Mouse (Mus musculus) liver, embryonic 13.5 days (tissue): ENCODE results near the gene Kpnb1. TPM values are rescaled to one million over a fixed set of nuclear protein-coding genes. Genes with fewer than 3 reads are reported as not detected.

ENCODE experiments used
- ATAC-seq: fragments of 200-750 bp; cut with Nextera tagmentation; 2 replicates; pipeline ENCODE4 v1.8.0; 2017; ENCODE audit warnings: low read depth, mild to moderate bottlenecking, moderate number of reproducible peaks, moderate library complexity
- DNase-seq: peaks from one replicate; pipeline ENCODE4 v3.0.0; 2022
- H3K27ac ChIP-seq: fragments of 300-500 bp; sonication (generic); 2 replicates; pipeline ENCODE4 v1.5.1; 2015; ENCODE audit warnings: moderate library complexity, mild to moderate bottlenecking, inconsistent platforms
- H3K27me3 ChIP-seq: fragments of 300-500 bp; sonication (generic); 2 replicates; pipeline ENCODE4 v1.6.1; 2015; ENCODE audit warnings: mild to moderate bottlenecking, inconsistent platforms
- H3K36me3 ChIP-seq: fragments of 300-500 bp; sonication (generic); 2 replicates; pipeline ENCODE4 v1.6.1; 2015; ENCODE audit warnings: mild to moderate bottlenecking, inconsistent platforms
- H3K4me1 ChIP-seq: fragments of 300-500 bp; sonication (generic); replicated peaks from 2 replicates; pipeline ENCODE4 v1.6.1; 2015; ENCODE audit warnings: inconsistent platforms
- H3K4me2 ChIP-seq: fragments of 300-500 bp; sonication (generic); 2 replicates; pipeline ENCODE4 v1.6.1; 2015; ENCODE audit warnings: inconsistent platforms, mild to moderate bottlenecking, moderate library complexity
- H3K4me3 ChIP-seq: fragments of 300-500 bp; sonication (generic); replicated peaks from 2 replicates; pipeline ENCODE4 v1.5.1; 2015; ENCODE audit warnings: mild to moderate bottlenecking, inconsistent platforms
- H3K9ac ChIP-seq: fragments of 300-500 bp; sonication (generic); 2 replicates; pipeline ENCODE4 v1.6.1; 2015; ENCODE audit warnings: mild to moderate bottlenecking, inconsistent platforms
- H3K9me3 ChIP-seq: fragments of 300-500 bp; sonication (generic); replicated peaks from 2 replicates; pipeline ENCODE4 v1.6.1; 2016; ENCODE audit warnings: inconsistent platforms
- WGBS: fragments of 180-500 bp; shearing (Covaris S2); methylation state at CpG from one replicate; pipeline ENCODE4 v1.1.7; 2015; ENCODE audit not compliant: insufficient replicate concordance; 5-methylcytosine and 5-hydroxymethylcytosine counted together
- polyA plus RNA-seq: library from polyadenylated mRNA; unstranded; fragments of >200 nt; fragmentation: Nextera tagmentation; extraction: Ambion mirVana; gene quantifications from 2 replicates; pipeline ENCODE4 v1.2.1, GENCODE M21; 2015

Gene Kpnb1
- polyA plus RNA-seq, 1 experiment from 2014 or later = 29.2 TPM

DNA sequence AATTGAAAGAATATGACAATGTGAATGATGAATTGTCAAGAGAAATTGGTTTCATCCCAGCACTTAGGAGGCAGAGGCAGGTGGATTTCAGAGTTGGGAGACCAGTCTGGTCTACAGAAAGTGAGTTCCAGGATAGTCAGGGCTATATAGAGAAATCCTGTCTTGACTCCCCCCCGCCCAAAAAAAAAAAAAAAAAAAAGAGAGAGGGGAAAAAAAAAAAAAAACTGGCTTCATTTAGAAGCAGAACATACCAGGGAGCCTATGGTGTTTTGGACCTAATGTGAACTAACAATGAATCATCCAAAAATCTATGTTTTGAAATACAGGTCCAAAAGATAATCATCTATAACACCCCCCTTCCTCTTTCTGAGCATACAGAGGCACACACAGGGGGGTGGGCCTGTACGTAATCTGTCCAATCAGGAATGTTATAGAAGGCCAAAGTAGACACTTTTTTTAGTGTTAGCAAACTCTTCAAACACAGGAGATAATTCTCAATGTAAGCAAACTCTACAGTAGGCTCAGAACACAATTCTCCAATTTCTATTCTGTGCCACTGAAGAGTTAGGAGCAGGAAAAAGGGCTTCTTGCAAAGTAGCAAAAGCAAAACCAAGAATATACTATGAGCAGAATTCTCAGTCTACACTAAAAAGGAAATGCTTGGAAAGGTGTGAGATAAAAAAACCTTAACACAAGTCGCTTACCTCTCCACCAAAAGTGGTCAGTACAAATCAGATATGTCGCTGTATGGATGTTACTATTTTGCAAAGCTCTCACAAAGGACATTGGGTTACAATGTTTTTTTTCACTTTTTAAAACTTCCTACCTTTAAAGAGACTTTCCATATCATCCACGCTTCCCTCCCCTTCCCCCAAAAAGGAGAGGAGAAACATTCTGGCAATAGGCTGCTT, 1.7 kb downstream of the Kpnb1 start:
- WGBS = 28% methylated on average over 5 of the region's 5 CpGs
- Histone ChIP-seq H3K4me2 (peak overlapping the region; percentile 94), H3K9ac (peak overlapping the region; percentile 84), H3K36me3 (peaks cover 64% of the 10 kb centered on the region), H3K27me3 (no peaks in the 10 kb centered on the region), H3K4me1 (peaks cover 76% of the 10 kb centered on the region), H3K4me3 (peak overlapping the region; percentile 94), H3K27ac (peak overlapping the region; percentile 81; the same call in 1 of the 2 replicates), H3K9me3 (no peaks in the 10 kb centered on the region)
- ATAC-seq (no peak), DNase-seq (no peak)

DNA sequence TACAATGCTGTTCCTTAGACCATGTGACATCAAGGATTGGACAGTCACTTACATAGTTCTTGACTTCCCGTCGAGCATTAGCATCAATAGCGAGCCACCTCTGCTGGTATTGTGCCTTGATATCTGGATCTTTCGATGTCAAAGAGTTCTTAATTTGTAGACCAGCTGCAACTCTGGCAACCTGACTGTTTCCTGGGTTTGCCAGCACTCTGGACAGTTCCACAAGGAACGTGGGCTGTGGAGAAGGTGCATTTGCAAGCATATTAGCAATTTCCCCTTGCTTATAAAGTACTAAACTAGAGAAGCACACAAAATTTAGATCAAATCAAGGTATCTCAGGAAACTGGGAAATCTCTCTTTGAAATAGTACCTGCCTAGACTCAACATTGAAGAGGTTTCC, 2.8 kb downstream of the Kpnb1 start:
- Histone ChIP-seq H3K27me3 (no peaks in the 10 kb centered on the region), H3K4me2 (peak overlapping the region; percentile 94), H3K4me1 (peaks cover 80% of the 10 kb centered on the region), H3K36me3 (peaks cover 70% of the 10 kb centered on the region), H3K9ac (no peak overlapping the region; the same call in 1 of the 2 replicates), H3K9me3 (no peaks in the 10 kb centered on the region), H3K27ac (no peak overlapping the region), H3K4me3 (peak overlapping the region; percentile 94; the same call in 1 of the 2 replicates)
- no peak for ATAC-seq
- 73% methylated on average over 5 of the region's 5 CpGs for WGBS
- DNase-seq = no peak

DNA sequence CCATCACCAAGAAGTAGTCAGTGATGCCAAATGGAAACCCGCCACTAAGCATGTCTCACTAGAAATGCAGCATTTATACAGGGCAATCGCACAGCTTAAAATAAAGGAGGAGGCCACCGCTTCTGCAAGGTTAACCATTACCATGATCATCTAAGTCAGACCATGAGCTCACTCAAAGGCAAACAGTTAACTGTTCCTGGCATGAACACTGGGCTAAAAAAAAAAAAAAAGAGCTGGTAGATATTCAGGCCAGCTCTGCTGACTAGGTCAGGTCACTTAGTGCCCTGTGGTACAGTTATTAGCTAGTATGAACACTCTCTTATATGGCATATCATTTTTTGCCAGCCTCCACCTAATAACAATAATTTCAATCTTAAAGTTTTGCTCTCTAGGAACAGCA, 5.2 kb downstream of the Kpnb1 start:
- H3K4me1 ChIP-seq = peaks cover 69% of the 10 kb centered on the region
- H3K27me3 ChIP-seq = no peaks in the 10 kb centered on the region
- H3K9me3 ChIP-seq = no peaks in the 10 kb centered on the region
- peak overlapping the region; percentile 2; the same call in 1 of the 2 replicates for H3K27ac ChIP-seq
- peaks cover 90% of the 10 kb centered on the region for H3K36me3 ChIP-seq
- H3K4me3 ChIP-seq = no peak overlapping the region
- 80% methylated on average over 3 of the region's 3 CpGs for WGBS
- H3K4me2 ChIP-seq = 0 out of 2 replicates have a peak overlapping the region, but pooled peaks have one; percentile 2
- no peak overlapping the region for H3K9ac ChIP-seq
- no peak for ATAC-seq
- no peak for DNase-seq

DNA sequence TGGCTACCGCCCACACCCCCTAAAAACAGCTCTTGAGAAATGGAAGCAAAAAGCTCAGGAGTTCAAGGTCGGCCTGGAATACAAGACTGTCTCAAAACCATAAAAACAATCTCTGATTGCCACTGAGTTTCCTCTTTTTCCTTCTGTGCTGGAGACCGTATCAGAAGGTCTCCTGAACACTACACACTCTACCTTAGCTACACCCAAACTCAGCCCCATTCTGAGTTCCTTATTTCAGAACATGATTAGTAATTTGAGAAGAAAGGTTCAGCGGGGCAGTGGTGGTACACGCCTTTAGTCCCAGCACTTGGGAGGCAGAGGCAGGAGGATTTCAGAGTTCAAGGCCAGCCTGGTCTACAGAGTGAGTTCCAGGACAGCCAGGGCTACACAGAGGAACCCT, 6.6 kb downstream of the Kpnb1 start:
- ATAC-seq = no peak
- H3K9me3 ChIP-seq = no peaks in the 10 kb centered on the region
- no peak overlapping the region for H3K4me2 ChIP-seq
- H3K36me3 ChIP-seq = peaks cover 100% of the 10 kb centered on the region
- no peak overlapping the region for H3K4me3 ChIP-seq
- WGBS = 72% methylated on average over 5 of the region's 5 CpGs
- DNase-seq = no peak
- H3K27ac ChIP-seq = no peak overlapping the region
- peaks cover 62% of the 10 kb centered on the region for H3K4me1 ChIP-seq
- 0 out of 2 replicates have a peak overlapping the region, but pooled peaks have one; percentile 5 for H3K9ac ChIP-seq
- H3K27me3 ChIP-seq = no peaks in the 10 kb centered on the region

DNA sequence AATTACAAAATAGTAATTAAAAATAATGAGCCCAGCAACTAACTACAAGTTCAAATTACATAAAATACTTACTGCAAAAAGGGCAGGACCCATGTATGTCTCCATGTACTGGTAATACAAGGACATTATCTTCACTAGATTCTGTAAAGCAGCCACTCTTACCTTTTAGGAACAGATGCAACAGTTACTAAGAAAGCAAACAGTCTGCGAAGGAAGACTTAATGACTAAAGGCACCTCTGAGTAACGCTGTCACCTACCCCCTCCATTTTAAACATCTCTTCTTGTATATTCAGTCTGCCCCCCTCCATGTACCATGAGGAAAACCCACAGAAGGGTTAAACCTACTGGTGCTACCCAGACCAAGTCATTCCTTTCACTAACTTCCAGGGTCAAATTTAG, 9.5 kb downstream of the Kpnb1 start:
- Histone ChIP-seq H3K4me2 (no peak overlapping the region), H3K9ac (no peak overlapping the region), H3K27me3 (no peaks in the 10 kb centered on the region), H3K9me3 (no peaks in the 10 kb centered on the region), H3K36me3 (peaks cover 100% of the 10 kb centered on the region), H3K4me3 (no peak overlapping the region), H3K27ac (no peak overlapping the region), H3K4me1 (peaks cover 33% of the 10 kb centered on the region)
- 94% methylated on average over 2 of the region's 2 CpGs for WGBS
- ATAC-seq = no peak
- DNase-seq = no peak

DNA sequence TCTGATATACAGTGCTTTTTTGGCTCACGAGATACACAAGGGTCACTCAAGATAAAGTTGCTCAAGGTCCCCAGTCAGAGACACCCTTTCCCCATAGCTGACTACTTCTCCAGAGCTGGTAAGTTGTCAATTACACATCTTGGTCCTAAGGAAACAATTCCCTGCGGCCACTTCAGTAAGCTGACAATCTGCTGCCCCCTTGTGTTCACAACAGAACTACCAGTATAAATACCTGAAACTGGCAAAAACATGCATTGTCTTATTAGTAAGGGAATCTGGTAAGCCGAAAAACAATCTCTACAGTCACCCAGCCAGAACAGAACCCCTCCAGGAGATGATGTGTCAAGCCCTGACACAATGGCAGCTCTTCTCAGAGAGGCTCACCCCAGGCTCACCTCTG, 10.8 kb downstream of the Kpnb1 start:
- Histone ChIP-seq H3K27ac (no peak overlapping the region), H3K36me3 (peaks cover 100% of the 10 kb centered on the region), H3K9ac (no peak overlapping the region), H3K4me2 (no peak overlapping the region), H3K9me3 (no peaks in the 10 kb centered on the region), H3K4me3 (no peak overlapping the region), H3K4me1 (peaks cover 20% of the 10 kb centered on the region), H3K27me3 (no peaks in the 10 kb centered on the region)
- DNase-seq (peak; percentile 15), ATAC-seq (no peak)
- WGBS = 58% methylated on average over 3 of the region's 3 CpGs

DNA sequence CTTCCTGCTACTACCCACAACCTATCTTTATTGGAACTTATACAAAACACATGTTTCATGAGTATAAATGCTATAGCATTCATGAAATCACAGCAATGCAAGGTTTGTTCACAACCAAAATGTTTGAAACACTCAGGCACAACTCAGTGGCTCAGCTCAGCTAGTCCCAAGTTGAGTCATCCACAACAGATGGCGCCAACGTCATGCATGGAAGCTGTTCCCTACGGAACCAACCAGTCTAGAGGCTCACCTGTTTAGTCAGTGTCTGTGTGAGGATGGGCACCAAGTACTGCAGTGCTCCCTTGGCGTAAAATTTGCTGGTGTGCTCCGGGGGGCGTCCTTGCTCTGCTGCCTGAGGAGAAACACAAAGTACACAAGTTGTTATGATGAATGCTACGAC, 12.2 kb downstream of the Kpnb1 start:
- H3K4me2 ChIP-seq = no peak overlapping the region
- peaks cover 100% of the 10 kb centered on the region for H3K36me3 ChIP-seq
- WGBS = 93% methylated on average over 7 of the region's 7 CpGs
- no peak for ATAC-seq
- no peak overlapping the region for H3K4me3 ChIP-seq
- H3K9ac ChIP-seq = no peak overlapping the region
- no peak for DNase-seq
- peaks cover 6% of the 10 kb centered on the region for H3K4me1 ChIP-seq
- no peaks in the 10 kb centered on the region for H3K9me3 ChIP-seq
- H3K27me3 ChIP-seq = no peaks in the 10 kb centered on the region
- no peak overlapping the region for H3K27ac ChIP-seq

DNA sequence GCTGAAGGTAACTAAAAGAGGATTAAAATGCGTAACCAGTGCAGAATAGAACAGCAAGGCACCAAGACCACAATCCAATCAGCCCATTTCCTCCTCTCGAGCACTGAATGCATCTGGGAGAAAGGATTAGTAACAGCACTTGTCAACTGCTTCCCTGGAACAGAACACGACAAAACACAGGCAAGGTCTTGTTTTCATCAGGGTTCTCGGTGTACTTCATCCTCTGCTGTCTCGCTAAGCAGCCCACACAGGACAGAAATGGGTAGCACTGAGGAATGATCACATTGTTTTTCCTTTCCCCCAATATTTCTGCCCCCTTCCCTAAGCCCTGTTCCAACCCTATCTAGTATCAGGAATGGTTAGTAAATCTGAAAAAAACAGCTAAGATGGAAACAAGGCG, 27.3 kb downstream of the Kpnb1 start:
- ATAC-seq (no peak), DNase-seq (no peak)
- Histone ChIP-seq H3K4me2 (no peak overlapping the region), H3K9me3 (no peaks in the 10 kb centered on the region), H3K36me3 (peaks cover 100% of the 10 kb centered on the region), H3K27me3 (no peaks in the 10 kb centered on the region), H3K9ac (no peak overlapping the region), H3K4me3 (no peak overlapping the region), H3K27ac (no peak overlapping the region), H3K4me1 (no peaks in the 10 kb centered on the region)
- WGBS = 81% methylated on average over 6 of the region's 6 CpGs

DNA sequence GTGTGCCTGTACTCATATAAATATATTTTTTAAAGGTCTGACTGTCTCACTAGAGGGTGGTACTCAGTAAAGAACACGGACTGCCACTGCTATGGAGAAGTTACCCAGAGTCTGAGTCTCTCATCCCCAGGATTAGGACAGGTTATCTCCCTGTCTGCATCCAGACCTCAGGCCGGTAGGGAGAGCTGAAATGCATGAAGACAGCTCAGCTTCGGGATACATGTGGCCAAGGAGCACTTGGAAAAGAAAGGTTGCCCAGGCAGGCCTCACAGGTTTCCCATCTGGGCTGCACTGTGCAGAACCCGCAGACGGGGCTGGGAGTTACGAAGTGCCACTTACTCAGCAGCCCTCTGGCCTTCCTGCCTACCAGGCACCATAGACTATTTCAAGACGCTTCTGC, 30.7 kb downstream of the Kpnb1 start:
- H3K4me3 ChIP-seq = no peak overlapping the region
- no peak overlapping the region for H3K27ac ChIP-seq
- ATAC-seq (no peak), DNase-seq (no peak)
- peaks cover 12% of the 10 kb centered on the region for H3K27me3 ChIP-seq
- peaks cover 8% of the 10 kb centered on the region for H3K4me1 ChIP-seq
- H3K4me2 ChIP-seq = no peak overlapping the region
- no peak overlapping the region for H3K9ac ChIP-seq
- H3K36me3 ChIP-seq = peaks cover 74% of the 10 kb centered on the region
- no peaks in the 10 kb centered on the region for H3K9me3 ChIP-seq
- 81% methylated on average over 7 of the region's 7 CpGs for WGBS

DNA sequence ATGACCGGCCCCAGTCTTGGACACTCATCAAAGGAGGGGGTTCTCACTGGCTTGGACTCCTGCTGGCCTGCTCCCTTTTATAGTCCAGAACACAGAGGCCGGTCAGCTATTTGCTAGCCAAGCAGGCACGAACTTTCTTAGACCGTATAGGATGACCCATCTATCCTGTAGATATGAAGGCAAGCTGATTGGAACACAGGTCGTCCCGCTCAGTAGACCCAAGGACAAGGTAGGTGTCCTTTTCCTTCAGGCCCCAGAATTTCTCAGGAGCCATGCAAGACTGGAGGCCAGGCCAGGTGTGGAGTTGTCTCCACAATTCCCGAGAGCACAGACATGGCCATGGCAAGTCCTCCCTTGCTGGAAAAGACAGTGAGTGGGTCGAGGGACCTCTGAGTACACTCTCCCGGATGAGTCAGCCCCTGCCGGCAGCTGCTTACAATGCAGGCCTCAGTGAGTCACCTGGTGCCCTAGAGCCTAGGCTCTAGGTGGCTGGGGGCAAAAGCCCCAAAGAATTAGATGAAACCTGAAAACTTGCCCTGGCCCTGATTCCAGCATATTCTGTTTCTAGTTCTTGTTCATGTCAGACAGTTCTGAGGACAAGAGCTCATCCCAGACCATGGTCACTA, 34.9 kb downstream of the Kpnb1 start:
- Histone ChIP-seq H3K27ac (no peak overlapping the region), H3K4me1 (peaks cover 34% of the 10 kb centered on the region), H3K9me3 (no peaks in the 10 kb centered on the region), H3K9ac (no peak overlapping the region), H3K36me3 (peaks cover 32% of the 10 kb centered on the region), H3K27me3 (peaks cover 54% of the 10 kb centered on the region), H3K4me2 (no peak overlapping the region), H3K4me3 (no peak overlapping the region)
- ATAC-seq = no peak
- 38% methylated on average over 10 of the region's 10 CpGs for WGBS
- DNase-seq = no peak

DNA sequence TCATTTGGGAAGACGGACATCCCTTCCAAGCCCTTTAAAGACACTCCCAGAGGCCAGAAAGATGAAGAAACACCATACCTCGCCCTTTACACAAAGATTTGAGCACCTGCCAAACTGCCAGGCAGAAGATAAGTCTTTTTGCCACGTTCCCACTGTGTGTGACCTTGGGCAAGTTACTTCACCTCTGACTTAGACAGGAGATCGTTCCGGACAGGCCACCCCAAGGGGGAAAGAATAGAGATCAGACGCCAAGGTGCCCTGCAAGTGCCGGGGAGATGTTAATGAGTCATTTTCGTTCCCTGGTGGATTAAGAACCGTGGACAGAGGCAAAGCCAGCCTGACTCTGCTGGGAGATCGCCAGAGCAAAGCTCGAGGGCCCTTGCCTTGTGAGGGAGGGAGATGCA, 35.7 kb downstream of the Kpnb1 start:
- no peaks in the 10 kb centered on the region for H3K9me3 ChIP-seq
- H3K27ac ChIP-seq = no peak overlapping the region
- peaks cover 62% of the 10 kb centered on the region for H3K27me3 ChIP-seq
- H3K36me3 ChIP-seq = peaks cover 24% of the 10 kb centered on the region
- H3K4me2 ChIP-seq = peak overlapping the region; percentile 79
- DNase-seq (no peak), ATAC-seq (no peak)
- 9% methylated on average over 11 of the region's 11 CpGs for WGBS
- peak overlapping the region; percentile 64; the same call in 1 of the 2 replicates for H3K4me3 ChIP-seq
- H3K9ac ChIP-seq = no peak overlapping the region
- H3K4me1 ChIP-seq = peaks cover 38% of the 10 kb centered on the region
